Mouse (Mus musculus) bone marrow, adult 2 months (tissue): ENCODE measurements at regions not wholly inside any gene's neighbourhood (a gene's known extent, or its start where the extent isn't known, plus 50 kb on each side); places are given as distances from the start of the nearest gene placed in this dataset.

Experiments used
- CTCF ChIP-seq: fragments of 200-500 bp; IDR thresholded peaks from 2 replicates; pipeline ENCODE4 v1.5.1; 2011; ENCODE audit warnings: low read length, control low read depth; ENCODE audit not compliant: control insufficient read depth, insufficient read depth
- POLR2A ChIP-seq: fragments of 200-500 bp; IDR thresholded peaks from 2 replicates; pipeline ENCODE4 v1.6.1; 2011; ENCODE audit warnings: low read depth, mild to moderate bottlenecking, control low read depth, low read length, borderline replicate concordance; ENCODE audit not compliant: control insufficient read depth

DNA sequence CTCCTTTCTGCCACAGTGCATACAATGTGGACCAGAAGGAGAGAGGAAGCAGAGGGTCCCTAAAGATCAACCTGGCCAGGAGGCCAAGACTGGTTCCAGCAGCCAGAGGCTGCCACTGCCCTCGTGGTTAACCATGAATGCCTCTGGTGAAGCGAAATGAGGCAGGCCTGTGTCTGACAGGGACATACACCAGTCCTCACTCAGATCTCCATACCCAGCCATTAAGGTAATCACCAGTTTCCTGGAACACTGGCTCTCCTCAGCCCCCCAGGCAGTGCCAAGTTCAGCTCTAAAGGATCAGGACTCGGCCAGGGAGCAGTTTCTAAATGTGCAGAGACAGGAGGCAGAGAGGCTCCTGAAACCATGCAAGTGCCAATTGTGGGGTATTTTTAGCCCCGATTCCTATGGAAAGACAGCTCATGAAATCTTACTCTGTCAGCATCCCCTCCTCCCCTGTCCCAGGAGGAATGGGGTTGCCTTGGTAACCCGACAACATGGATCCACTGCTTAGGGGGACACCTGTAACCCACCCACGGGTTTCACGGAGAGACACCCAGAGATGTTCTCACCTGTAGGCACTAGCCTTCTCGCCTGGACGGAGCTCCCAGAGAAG lies 103.6 kb downstream of the Ier5 start:
- no peak for TF ChIP-seq CTCF
- TF ChIP-seq POLR2A, result no peak
